Mouse (Mus musculus): ENCODE measurements at regions not wholly inside any gene's neighbourhood (a gene's known extent, or its start where the extent isn't known, plus 50 kb on each side); places are given as distances from the start of the nearest gene placed in this dataset.

DNA sequence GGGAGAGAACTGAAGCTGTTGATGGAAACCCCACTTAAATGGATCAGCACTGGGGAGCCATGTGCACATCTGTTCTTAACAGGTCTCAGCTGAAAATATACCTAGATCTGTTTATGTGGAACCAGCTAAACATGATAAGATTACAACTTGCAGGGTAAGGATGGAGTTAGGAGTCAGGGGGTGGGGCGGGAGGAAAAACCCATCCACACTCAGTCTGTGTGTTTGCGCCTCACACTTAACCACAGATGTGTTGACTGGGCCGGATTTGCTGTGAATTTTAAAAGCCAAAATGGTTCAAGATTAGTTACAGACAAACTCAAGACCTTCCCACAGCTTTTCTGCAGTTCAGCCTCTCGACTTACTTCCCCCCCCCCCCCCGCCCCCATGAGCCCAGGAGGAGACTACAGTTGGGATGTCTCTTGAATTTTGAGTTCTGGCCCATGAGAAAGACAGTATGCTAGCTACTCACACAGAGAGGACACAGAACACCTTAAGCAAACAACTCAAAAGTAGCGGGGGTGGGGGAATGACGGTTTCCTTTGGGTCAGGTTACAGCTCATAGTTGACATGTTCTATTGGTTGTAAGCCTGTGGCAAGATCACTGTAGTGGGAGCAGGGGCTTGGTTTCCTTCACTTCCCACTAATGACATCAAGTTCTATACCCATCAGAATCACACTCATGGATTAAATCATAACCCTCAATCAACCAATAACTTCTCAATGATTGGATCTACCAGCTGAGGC is 209.1 kb downstream of the Bcl2l11 start:
- H3K36me3 ChIP-seq (ENCODE audit: control insufficient read depth, insufficient read depth, low read length): no peaks in the 10 kb centered on the region
- TF ChIP-seq POLR2A (IDR thresholded peaks at IDR 0.05; ENCODE audit: control insufficient read depth, low read depth, low read length) (no peak), CTCF (IDR thresholded peaks at IDR 0.05; ENCODE audit: control insufficient read depth, insufficient read depth, insufficient replicate concordance, low read depth, low read length) (no peak)
- no peaks in the 10 kb centered on the region for H3K27me3 ChIP-seq (ENCODE audit: control insufficient read depth, insufficient read depth, low read length)
- no peak overlapping the region for H3K4me3 ChIP-seq (ENCODE audit: control insufficient read depth, low read depth, low read length)
- no peak overlapping the region for H3K27ac ChIP-seq (ENCODE audit: control insufficient read depth, insufficient read depth, low read depth, low read length)
- peaks cover 10% of the 10 kb centered on the region for H3K4me1 ChIP-seq (ENCODE audit: control insufficient read depth, insufficient read depth, low read length)

DNA sequence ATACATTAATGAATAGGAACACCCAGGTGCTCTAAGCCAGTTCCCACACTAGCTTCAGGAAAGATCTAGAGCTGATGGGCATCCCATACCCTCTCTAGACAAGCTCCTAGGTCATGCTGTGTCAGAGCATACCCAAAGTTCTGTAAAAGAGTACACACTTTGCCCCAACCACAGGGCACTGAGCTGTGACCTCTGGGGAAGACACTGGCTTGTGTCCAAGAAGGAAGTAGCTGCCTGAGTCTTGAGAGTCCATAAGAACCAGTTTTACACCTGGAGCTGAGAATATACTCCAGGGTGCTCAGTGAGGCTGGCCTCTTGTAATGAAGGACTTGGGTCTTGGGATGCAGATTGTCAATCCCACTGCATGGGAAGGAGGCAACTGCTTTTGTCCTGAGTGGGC is 211.4 kb downstream of the Bcl2l11 start:
- H3K4me1 ChIP-seq (ENCODE audit: control insufficient read depth, insufficient read depth, low read length): peaks cover 10% of the 10 kb centered on the region
- H3K36me3 ChIP-seq (ENCODE audit: control insufficient read depth, insufficient read depth, low read length): no peaks in the 10 kb centered on the region
- H3K27me3 ChIP-seq (ENCODE audit: control insufficient read depth, insufficient read depth, low read length): no peaks in the 10 kb centered on the region
- H3K4me3 ChIP-seq (ENCODE audit: control insufficient read depth, low read depth, low read length): no peak overlapping the region
- no peak for TF ChIP-seq CTCF (IDR thresholded peaks at IDR 0.05; ENCODE audit: control insufficient read depth, insufficient read depth, insufficient replicate concordance, low read depth, low read length)
- no peak for TF ChIP-seq POLR2A (IDR thresholded peaks at IDR 0.05; ENCODE audit: control insufficient read depth, low read depth, low read length)
- no peak overlapping the region for H3K27ac ChIP-seq (ENCODE audit: control insufficient read depth, insufficient read depth, low read depth, low read length)

DNA sequence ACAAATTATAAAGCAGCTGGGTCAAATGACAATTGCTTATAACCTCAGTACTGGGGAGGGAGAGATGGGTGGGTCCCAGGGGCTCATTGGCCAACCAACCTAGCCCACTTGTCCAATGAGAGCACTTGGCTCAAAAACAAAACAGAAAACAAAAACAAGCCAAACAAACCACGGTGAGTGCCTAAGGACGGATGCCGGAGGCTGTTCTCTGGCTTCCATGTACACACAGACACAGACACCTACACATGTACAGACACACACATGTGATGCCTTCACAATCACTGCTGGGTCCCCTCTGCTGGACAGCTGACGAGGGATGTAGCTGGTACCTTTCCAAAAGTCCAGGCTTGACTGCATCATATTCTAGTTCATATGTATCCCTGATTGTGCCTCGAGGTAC is 212.0 kb downstream of the Bcl2l11 start:
- peaks cover 10% of the 10 kb centered on the region for H3K4me1 ChIP-seq (ENCODE audit: control insufficient read depth, insufficient read depth, low read length)
- H3K4me3 ChIP-seq (ENCODE audit: control insufficient read depth, low read depth, low read length): no peak overlapping the region
- H3K27ac ChIP-seq (ENCODE audit: control insufficient read depth, insufficient read depth, low read depth, low read length): no peak overlapping the region
- no peaks in the 10 kb centered on the region for H3K36me3 ChIP-seq (ENCODE audit: control insufficient read depth, insufficient read depth, low read length)
- no peaks in the 10 kb centered on the region for H3K27me3 ChIP-seq (ENCODE audit: control insufficient read depth, insufficient read depth, low read length)
- TF ChIP-seq POLR2A (IDR thresholded peaks at IDR 0.05; ENCODE audit: control insufficient read depth, low read depth, low read length) (no peak), CTCF (IDR thresholded peaks at IDR 0.05; ENCODE audit: control insufficient read depth, insufficient read depth, insufficient replicate concordance, low read depth, low read length) (no peak)

DNA sequence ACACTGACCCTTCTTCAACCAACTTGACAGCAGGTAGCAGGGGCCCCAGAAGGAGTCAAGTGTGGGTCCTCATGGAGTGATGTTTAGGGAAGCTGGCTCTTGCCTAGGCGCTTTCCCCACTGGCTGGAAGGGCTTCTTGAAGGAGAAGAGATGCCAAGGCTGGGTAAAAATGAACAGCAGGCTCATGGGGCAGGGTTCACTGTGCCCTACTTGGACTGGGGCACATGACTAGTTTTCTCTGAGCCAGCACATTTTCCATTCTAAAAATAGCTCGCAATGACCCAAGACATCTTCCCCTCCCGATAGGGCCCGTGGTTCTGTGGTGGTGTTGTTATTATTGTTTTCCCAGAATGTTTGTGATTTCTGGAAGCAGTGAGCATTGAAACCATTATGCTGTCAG is 212.6 kb downstream of the Bcl2l11 start:
- Histone ChIP-seq H3K4me3 (ENCODE audit: control insufficient read depth, low read depth, low read length) (no peak overlapping the region), H3K27me3 (ENCODE audit: control insufficient read depth, insufficient read depth, low read length) (no peaks in the 10 kb centered on the region), H3K36me3 (ENCODE audit: control insufficient read depth, insufficient read depth, low read length) (no peaks in the 10 kb centered on the region), H3K4me1 (ENCODE audit: control insufficient read depth, insufficient read depth, low read length) (peaks cover 5% of the 10 kb centered on the region), H3K27ac (ENCODE audit: control insufficient read depth, insufficient read depth, low read depth, low read length) (no peak overlapping the region)
- TF ChIP-seq POLR2A (IDR thresholded peaks at IDR 0.05; ENCODE audit: control insufficient read depth, low read depth, low read length): no peak
- no peak for TF ChIP-seq CTCF (IDR thresholded peaks at IDR 0.05; ENCODE audit: control insufficient read depth, insufficient read depth, insufficient replicate concordance, low read depth, low read length)

DNA sequence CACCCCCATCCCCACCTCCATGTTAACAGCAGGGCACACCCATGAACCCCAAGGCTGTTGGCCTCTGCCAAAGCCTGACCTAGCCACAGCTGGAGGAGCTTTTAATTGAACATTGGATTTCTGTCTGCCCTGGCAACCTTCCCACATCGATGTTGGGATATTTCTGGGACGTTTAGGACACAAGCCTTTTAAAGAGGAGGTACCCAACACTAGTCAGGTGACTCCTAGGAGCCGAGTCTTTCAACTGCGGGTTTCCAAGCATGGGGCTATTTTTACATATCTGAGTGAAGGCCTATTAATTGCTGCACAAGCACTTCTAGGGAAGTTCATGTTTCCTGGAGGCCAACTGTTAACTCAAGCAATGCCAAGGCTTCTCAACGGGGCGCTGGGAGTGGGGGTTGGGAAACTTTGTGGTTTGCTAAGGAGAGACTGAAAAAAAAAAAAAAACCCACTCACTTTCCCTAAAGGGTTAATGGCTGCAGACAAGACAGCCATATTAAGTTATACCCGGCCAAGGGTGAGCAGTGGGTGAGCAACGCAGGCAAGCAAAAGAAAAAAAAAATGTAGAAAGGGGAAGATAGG is 213.3 kb downstream of the Bcl2l11 start:
- Histone ChIP-seq H3K36me3 (ENCODE audit: control insufficient read depth, insufficient read depth, low read length) (no peaks in the 10 kb centered on the region), H3K27me3 (ENCODE audit: control insufficient read depth, insufficient read depth, low read length) (no peaks in the 10 kb centered on the region), H3K4me1 (ENCODE audit: control insufficient read depth, insufficient read depth, low read length) (no peaks in the 10 kb centered on the region; the same call in none of the 2 replicates), H3K4me3 (ENCODE audit: control insufficient read depth, low read depth, low read length) (no peak overlapping the region), H3K27ac (ENCODE audit: control insufficient read depth, insufficient read depth, low read depth, low read length) (no peak overlapping the region)
- TF ChIP-seq POLR2A (IDR thresholded peaks at IDR 0.05; ENCODE audit: control insufficient read depth, low read depth, low read length) (no peak), CTCF (IDR thresholded peaks at IDR 0.05; ENCODE audit: control insufficient read depth, insufficient read depth, insufficient replicate concordance, low read depth, low read length) (no peak)

DNA sequence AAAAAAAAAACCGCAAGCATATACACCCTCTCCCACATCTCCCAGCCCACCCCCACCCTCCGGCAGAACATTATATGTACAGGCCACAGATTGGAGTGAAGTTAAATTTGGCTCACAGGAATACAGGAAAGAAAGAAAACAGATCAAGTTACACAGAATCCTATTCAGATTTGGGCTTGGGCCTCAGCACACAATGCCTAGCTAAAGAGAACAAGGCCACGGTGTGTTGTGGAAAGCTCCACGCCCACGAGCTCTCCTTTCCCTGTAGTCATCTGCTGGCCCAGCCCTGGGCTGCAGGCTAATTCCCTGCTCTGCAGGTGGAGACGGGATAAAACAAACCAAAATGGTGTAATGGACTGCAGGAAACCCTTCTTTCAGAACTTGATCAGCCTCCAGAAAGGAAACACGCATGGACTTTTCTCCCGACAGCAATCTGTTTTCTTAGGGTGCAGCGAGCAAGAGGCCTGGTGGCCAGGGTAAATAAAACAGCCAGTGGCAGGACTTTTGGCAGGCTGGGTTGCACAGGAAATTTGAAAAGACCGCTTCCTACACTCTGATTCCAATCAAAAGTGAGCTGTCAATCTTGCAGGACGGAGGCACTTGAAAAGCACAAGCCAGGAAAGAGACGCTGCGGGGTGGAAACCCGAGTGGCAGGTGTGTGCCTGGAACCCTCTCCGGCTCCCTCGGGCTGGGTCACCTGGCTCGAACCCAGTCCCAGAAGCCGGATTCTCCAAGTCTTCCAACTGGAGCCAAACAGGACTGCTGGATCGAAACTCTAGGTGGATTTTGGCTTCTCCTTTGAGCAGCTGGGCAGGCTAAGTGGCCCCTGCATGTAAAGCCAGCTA is 214.0 kb downstream of the Bcl2l11 start:
- no peak overlapping the region for H3K27ac ChIP-seq (ENCODE audit: control insufficient read depth, insufficient read depth, low read depth, low read length)
- H3K36me3 ChIP-seq (ENCODE audit: control insufficient read depth, insufficient read depth, low read length): no peaks in the 10 kb centered on the region
- no peak overlapping the region for H3K4me3 ChIP-seq (ENCODE audit: control insufficient read depth, low read depth, low read length)
- no peak for TF ChIP-seq CTCF (IDR thresholded peaks at IDR 0.05; ENCODE audit: control insufficient read depth, insufficient read depth, insufficient replicate concordance, low read depth, low read length)
- TF ChIP-seq POLR2A (IDR thresholded peaks at IDR 0.05; ENCODE audit: control insufficient read depth, low read depth, low read length): no peak
- no peaks in the 10 kb centered on the region; the same call in none of the 2 replicates for H3K4me1 ChIP-seq (ENCODE audit: control insufficient read depth, insufficient read depth, low read length)
- H3K27me3 ChIP-seq (ENCODE audit: control insufficient read depth, insufficient read depth, low read length): no peaks in the 10 kb centered on the region

DNA sequence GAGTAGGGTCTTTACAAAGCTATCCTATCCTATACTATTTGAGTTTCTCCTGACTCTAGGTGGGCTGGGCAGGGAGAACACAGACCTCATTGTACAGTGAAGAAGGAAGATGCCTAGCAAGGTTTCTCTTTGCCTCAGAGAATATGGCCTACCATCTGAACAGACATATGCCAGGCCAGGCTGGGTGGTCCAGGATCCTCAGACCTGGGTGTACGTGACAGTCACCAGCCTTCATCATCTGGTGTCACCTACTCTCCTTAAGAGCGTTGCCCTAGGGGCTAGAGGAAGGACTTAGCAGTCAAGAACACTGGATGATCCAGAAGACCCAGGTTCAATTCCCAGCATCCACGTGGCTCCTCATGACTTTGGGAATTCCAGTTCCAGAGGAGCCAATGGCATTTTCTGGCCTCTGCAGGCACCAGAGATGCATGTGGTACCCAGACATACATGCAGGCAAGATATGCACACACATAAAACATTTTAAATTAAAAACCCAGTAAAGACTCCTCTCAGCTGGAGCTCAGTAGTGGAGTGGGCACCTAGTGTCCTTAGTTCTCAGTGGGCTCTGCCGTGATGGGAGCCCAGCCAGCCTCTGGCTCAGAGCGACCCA is 214.9 kb downstream of the Bcl2l11 start:
- no peak overlapping the region for H3K27ac ChIP-seq (ENCODE audit: control insufficient read depth, insufficient read depth, low read depth, low read length)
- H3K27me3 ChIP-seq (ENCODE audit: control insufficient read depth, insufficient read depth, low read length): no peaks in the 10 kb centered on the region
- H3K36me3 ChIP-seq (ENCODE audit: control insufficient read depth, insufficient read depth, low read length): no peaks in the 10 kb centered on the region
- H3K4me1 ChIP-seq (ENCODE audit: control insufficient read depth, insufficient read depth, low read length): no peaks in the 10 kb centered on the region; the same call in none of the 2 replicates
- no peak for TF ChIP-seq CTCF (IDR thresholded peaks at IDR 0.05; ENCODE audit: control insufficient read depth, insufficient read depth, insufficient replicate concordance, low read depth, low read length)
- no peak for TF ChIP-seq POLR2A (IDR thresholded peaks at IDR 0.05; ENCODE audit: control insufficient read depth, low read depth, low read length)
- no peak overlapping the region for H3K4me3 ChIP-seq (ENCODE audit: control insufficient read depth, low read depth, low read length)
